Mouse (Mus musculus) testis, adult 2 months (tissue): ENCODE measurements at regions not wholly inside any gene's neighbourhood (a gene's known extent, or its start where the extent isn't known, plus 50 kb on each side); places are given as distances from the start of the nearest gene placed in this dataset.

Experiments used
- CTCF ChIP-seq: fragments of 200-500 bp; IDR thresholded peaks from 2 replicates; pipeline ENCODE4 v1.5.1; 2012; ENCODE audit warnings: low read depth, mild to moderate bottlenecking, inconsistent platforms, low read length, moderate library complexity; ENCODE audit not compliant: control insufficient read depth, insufficient read depth, insufficient replicate concordance
- POLR2A ChIP-seq: fragments of 200-500 bp; IDR thresholded peaks from 2 replicates; pipeline ENCODE4 v1.6.1; 2012; ENCODE audit warnings: low read depth, mild to moderate bottlenecking, inconsistent platforms, low read length, moderate library complexity; ENCODE audit not compliant: control insufficient read depth

- no peak for TF ChIP-seq CTCF
- TF ChIP-seq POLR2A = no peak
Measured at GRCm38 (mm10) chr1:41390102-41390884, 584.9 kb downstream of the Tmem182 start.
